Mouse (Mus musculus): ENCODE data around the gene Slfn5. TPM values are rescaled to one million over a fixed set of nuclear protein-coding genes. Genes with fewer than 3 reads are reported as not detected.
"Not testable (repeated sequence)": the region's sequence is repeated elsewhere in the genome, so short reads cannot be mapped to it uniquely, and the experiment has no call there.

Slfn5 gene
- polyA plus RNA-seq, 1 experiment from 2014 or later, result 1.0 TPM

DNA sequence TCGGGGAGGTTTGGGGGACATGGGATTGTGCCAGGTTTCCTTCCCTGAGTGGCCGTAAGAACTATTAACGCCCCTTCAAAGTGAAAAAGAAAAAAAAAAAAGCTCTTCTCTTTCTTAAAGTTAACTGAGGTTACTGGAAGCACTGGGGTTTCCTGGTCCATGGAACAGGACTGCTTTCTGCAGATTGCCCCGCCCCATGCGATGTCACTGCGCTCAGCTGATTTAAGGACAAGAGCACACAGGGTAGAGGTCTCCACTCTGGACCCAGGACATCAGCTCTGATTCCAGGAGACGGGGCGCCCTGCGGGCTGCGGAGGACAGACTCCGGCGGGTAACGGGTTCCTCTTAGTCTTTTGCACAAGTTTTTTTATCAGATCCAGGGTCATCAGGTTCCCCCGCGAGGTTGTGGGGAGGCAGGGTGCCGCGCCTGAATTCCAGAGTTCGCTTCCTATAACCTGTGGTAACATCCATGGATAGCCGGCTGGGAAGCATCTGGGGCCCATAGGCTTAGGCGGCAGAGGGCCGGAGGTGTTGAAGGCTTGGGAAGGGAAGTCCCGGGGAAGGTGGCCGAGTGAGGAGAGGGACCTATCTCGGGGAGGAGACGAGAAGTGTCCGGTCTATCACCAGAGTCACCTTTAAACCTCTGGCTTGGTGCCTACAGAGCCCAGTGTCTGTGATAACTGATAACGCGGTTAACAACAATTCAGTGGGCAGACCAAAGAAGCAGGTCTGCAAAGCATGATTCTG lies 889 bp downstream of the Slfn5 start:
- Histone ChIP-seq H3K4me1 (replicated peaks) (peaks cover 7% of the 10 kb centered on the region), H3K27me3 (peaks cover 66% of the 10 kb centered on the region), H3K27ac (replicated peaks) (no peak overlapping the region), H3K4me2 (peak overlapping the region; percentile 31), H3K4me3 (peak overlapping the region; percentile 8), H3K36me3 (no peaks in the 10 kb centered on the region), H3K9me3 (no peaks in the 10 kb centered on the region), H3K9ac (no peak overlapping the region)
- 12% methylated on average over 28 of the region's 28 CpGs for WGBS
- ATAC-seq (ENCODE audit: low read depth), result no peak

DNA sequence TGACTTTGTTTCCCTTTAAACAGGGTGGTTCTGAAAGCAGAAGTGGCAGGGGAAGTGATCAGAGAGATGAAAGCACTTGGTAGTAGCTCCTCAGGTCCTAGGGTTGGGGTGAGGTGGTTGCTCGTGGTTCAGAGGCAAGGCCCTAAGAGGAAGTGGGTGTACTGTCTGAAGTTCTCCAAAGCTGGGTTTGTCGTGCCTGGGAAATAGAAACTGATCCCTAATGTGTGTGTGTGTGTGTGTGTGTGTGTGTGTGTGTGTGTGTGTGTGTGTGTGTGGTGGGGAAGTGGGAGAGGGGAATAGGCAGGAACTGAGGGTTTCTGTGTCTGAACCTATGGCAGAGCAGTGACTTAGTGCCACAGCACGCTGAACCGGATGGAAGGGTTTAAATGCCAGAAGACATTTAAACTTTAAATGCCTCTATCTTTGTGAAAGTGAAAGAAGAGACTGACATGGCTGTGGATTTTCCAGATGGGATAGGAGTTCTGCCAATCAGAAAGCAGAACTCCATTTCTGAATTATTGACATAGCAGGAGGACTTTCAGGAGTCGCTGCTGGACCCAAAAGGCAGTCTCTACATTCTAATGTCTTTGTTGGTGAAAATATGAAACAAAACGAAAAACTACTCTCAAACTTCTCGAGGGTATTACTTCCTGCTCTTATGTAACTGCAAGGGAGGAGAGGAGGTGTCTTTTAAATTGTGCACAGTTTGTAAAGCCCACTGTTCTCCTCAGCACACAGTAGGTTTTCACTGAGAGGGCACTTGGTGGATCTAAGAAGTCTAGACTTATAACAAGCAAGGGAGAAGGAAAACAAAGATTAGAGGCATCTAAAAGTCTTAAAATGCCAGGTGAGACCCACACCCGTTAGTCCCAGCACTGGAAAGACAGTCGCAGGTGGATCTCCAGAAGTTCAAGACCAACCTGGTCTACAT lies 1.7 kb downstream of the Slfn5 start:
- H3K4me3 ChIP-seq, result no peak overlapping the region
- no peaks in the 10 kb centered on the region for H3K9me3 ChIP-seq
- H3K4me1 ChIP-seq (replicated peaks), result peaks cover 7% of the 10 kb centered on the region
- ATAC-seq (ENCODE audit: low read depth), result no peak
- H3K27ac ChIP-seq (replicated peaks), result no peak overlapping the region
- no peaks in the 10 kb centered on the region for H3K36me3 ChIP-seq
- peaks cover 66% of the 10 kb centered on the region for H3K27me3 ChIP-seq
- H3K4me2 ChIP-seq, result no peak overlapping the region
- 67% methylated on average over 9 of the region's 9 CpGs for WGBS
- no peak overlapping the region for H3K9ac ChIP-seq

DNA sequence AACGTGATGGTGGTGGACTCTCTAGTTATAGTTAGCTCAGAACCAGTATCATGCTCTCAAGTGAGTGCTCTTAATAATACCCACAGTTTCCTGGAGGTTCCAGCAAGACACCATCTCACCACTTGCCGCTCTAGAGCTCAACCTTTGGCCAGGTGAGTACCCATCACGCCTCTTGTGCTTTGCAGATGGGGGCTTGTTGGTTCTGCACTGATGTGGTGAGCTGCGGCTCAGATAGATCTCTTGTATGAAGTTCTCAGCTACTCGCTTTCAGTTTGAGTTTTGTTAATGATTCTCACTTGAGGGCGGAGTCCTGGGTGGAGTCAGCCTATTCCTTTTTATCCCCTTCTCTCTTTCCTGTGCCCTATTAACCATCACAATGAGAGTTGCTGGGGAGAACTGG lies 3.5 kb downstream of the Slfn5 start:
- Histone ChIP-seq H3K9me3 (no peaks in the 10 kb centered on the region), H3K9ac (no peak overlapping the region), H3K4me2 (no peak overlapping the region), H3K36me3 (no peaks in the 10 kb centered on the region), H3K4me1 (replicated peaks) (peaks cover 7% of the 10 kb centered on the region), H3K4me3 (no peak overlapping the region), H3K27me3 (peaks cover 55% of the 10 kb centered on the region), H3K27ac (replicated peaks) (no peak overlapping the region)
- 79% methylated on average over 6 of the region's 6 CpGs for WGBS
- no peak for ATAC-seq (ENCODE audit: low read depth)

- no peaks in the 10 kb centered on the region for H3K9me3 ChIP-seq
- ATAC-seq (ENCODE audit: low read depth), result no peak
- H3K27ac ChIP-seq (replicated peaks), result no peak overlapping the region
- H3K4me1 ChIP-seq (replicated peaks), result peaks cover 3% of the 10 kb centered on the region; the same call in 1 of the 2 replicates
- H3K4me2 ChIP-seq, result no peak overlapping the region
- 80% methylated on average over 10 of the region's 10 CpGs for WGBS
- no peak overlapping the region for H3K4me3 ChIP-seq
- H3K36me3 ChIP-seq, result no peaks in the 10 kb centered on the region
- H3K9ac ChIP-seq, result no peak overlapping the region
- H3K27me3 ChIP-seq, result peaks cover 32% of the 10 kb centered on the region
Observed at GRCm38 (mm10) chr11:82956925-82957324, 5.8 kb downstream of the Slfn5 start.

DNA sequence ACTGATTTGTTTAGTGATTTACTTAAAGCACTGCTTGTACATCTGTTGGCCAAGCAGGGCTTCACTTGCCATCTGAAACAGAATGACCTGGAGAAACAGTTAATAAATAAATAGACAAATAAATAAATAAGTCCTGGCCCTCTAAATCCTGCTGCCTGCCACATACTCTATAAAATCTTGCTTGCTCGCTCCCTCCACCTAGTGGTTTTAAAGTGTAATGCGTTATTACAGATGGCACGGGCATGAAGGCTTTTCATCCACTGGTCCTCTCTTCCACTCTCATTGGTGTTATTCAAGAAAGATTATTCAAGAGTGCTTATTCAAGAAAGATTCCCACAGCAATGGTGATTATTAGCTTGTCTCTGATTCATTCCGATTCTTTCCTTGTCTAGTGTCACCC lies 8.5 kb downstream of the Slfn5 start:
- no peak overlapping the region for H3K4me2 ChIP-seq
- no peaks in the 10 kb centered on the region for H3K36me3 ChIP-seq
- H3K4me1 ChIP-seq (replicated peaks), result no peaks in the 10 kb centered on the region
- H3K4me3 ChIP-seq, result no peak overlapping the region
- H3K9ac ChIP-seq, result no peak overlapping the region
- H3K27ac ChIP-seq (replicated peaks), result no peak overlapping the region
- peaks cover 5% of the 10 kb centered on the region for H3K27me3 ChIP-seq
- H3K9me3 ChIP-seq, result no peaks in the 10 kb centered on the region
- 12% methylated on average over 4 of the region's 4 CpGs for WGBS
- ATAC-seq (ENCODE audit: low read depth), result no peak

DNA sequence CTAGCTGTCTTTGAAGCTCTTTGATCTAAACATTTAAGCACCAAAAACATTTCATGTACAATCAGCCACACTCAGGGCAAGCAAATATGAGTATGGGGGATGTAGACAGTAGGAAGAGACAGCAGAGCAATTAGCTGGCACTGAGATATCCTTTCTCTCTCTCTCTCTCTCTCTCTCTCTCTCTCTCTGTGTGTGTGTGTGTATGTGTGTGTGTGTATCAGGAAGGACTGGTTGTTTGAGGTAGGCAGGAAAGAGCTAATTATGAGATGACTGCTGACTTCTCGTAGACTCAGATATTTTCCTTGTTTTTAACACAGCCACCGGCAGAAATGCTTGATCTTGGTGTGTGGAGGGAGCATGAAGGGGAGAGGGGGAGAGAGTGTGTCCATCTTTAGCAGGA lies 10.6 kb downstream of the Slfn5 start:
- 89% methylated on average over 2 of the region's 2 CpGs for WGBS

GRCm38 (mm10) chr11:82962215-82962614 lies 11.1 kb downstream of the Slfn5 start:
- no peaks in the 10 kb centered on the region for H3K4me1 ChIP-seq (replicated peaks)
- H3K27me3 ChIP-seq, result peaks cover 5% of the 10 kb centered on the region
- no peaks in the 10 kb centered on the region for H3K9me3 ChIP-seq
- 83% methylated on average over 8 of the region's 8 CpGs for WGBS
- no peak overlapping the region for H3K9ac ChIP-seq
- no peak overlapping the region for H3K4me3 ChIP-seq
- H3K4me2 ChIP-seq, result no peak overlapping the region
- H3K36me3 ChIP-seq, result no peaks in the 10 kb centered on the region
- ATAC-seq (ENCODE audit: low read depth), result no peak
- no peak overlapping the region for H3K27ac ChIP-seq (replicated peaks)

More for the DNA sequence above, 10.6 kb downstream of the Slfn5 start:
- Histone ChIP-seq H3K27ac (replicated peaks) (no peak overlapping the region), H3K4me3 (no peak overlapping the region), H3K4me1 (replicated peaks) (no peaks in the 10 kb centered on the region), H3K4me2 (no peak overlapping the region), H3K9me3 (no peaks in the 10 kb centered on the region), H3K27me3 (peaks cover 5% of the 10 kb centered on the region), H3K36me3 (no peaks in the 10 kb centered on the region), H3K9ac (no peak overlapping the region)
- ATAC-seq (ENCODE audit: low read depth), result no peak

- H3K4me2 ChIP-seq, result peak overlapping the region; percentile 51
- H3K9ac ChIP-seq, result peak overlapping the region; percentile 62
- H3K4me1 ChIP-seq (replicated peaks), result peaks cover 14% of the 10 kb centered on the region
- H3K9me3 ChIP-seq, result no peaks in the 10 kb centered on the region
- no peak overlapping the region for H3K27ac ChIP-seq (replicated peaks)
- peak; percentile 72; the same call in 1 of the 2 replicates for ATAC-seq (ENCODE audit: low read depth)
- no peaks in the 10 kb centered on the region for H3K27me3 ChIP-seq
- WGBS, result 9% methylated on average over 31 of the region's 31 CpGs
- no peaks in the 10 kb centered on the region for H3K36me3 ChIP-seq
- H3K4me3 ChIP-seq, result peak overlapping the region; percentile 18
Observed at GRCm38 (mm10) chr11:82970712-82971589, 19.8 kb downstream of the Slfn5 start.

GRCm38 (mm10) chr11:82971590-82971974 lies 20.4 kb downstream of the Slfn5 start:
- no peak for ATAC-seq (ENCODE audit: low read depth)
- H3K9me3 ChIP-seq, result no peaks in the 10 kb centered on the region
- H3K4me1 ChIP-seq (replicated peaks), result peaks cover 14% of the 10 kb centered on the region
- peak overlapping the region; percentile 51 for H3K4me2 ChIP-seq
- no peaks in the 10 kb centered on the region for H3K36me3 ChIP-seq
- H3K9ac ChIP-seq, result peak overlapping the region; percentile 62
- no peaks in the 10 kb centered on the region for H3K27me3 ChIP-seq
- 69% methylated on average over 11 of the region's 11 CpGs for WGBS
- H3K27ac ChIP-seq (replicated peaks), result no peak overlapping the region
- H3K4me3 ChIP-seq, result peak overlapping the region; percentile 18; the same call in 1 of the 2 replicates

GRCm38 (mm10) chr11:82973916-82974315 lies 22.8 kb downstream of the Slfn5 start:
- 38% methylated on average over 5 of the region's 5 CpGs for WGBS
- Histone ChIP-seq H3K27ac (replicated peaks) (no peak overlapping the region), H3K27me3 (no peaks in the 10 kb centered on the region), H3K4me1 (replicated peaks) (peaks cover 14% of the 10 kb centered on the region), H3K9ac (no peak overlapping the region), H3K9me3 (no peaks in the 10 kb centered on the region), H3K4me3 (no peak overlapping the region), H3K36me3 (no peaks in the 10 kb centered on the region), H3K4me2 (no peak overlapping the region)
- no peak for ATAC-seq (ENCODE audit: low read depth)

GRCm38 (mm10) chr11:82982409-82982808 lies 31.3 kb downstream of the Slfn5 start:
- not testable (repeated sequence) for H3K9me3 ChIP-seq; H3K4me3 ChIP-seq; ATAC-seq (ENCODE audit: low read depth); H3K4me1 ChIP-seq (replicated peaks); H3K9ac ChIP-seq; H3K36me3 ChIP-seq; H3K27ac ChIP-seq (replicated peaks); H3K4me2 ChIP-seq; H3K27me3 ChIP-seq
- WGBS, result 94% methylated on average over 2 of the region's 2 CpGs
